ENCODE assay signal across 15 mouse cellular contexts in the genomic region with DNA sequence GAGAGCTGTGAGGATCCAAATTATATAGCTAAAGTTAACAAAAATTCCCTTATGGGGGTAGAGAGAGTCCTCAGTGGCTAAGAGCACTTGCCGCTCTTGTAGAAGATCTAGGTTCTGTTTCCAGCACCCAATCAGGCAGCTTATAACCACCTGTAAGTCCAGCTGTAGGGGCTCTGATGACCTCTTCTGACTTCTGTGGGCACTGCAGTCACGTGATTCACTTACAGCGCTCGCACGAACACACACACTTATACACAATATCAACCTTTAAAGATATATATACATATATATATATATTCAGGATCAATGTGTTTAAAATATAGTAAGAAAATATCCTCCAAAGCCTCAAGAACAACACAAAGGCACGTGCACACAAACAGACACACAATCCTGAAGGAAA.
"Had no signal": no experiment of that assay in that cellular context is flagged by ENCODE, and none has a peak within 500 bp of the region (broad histone marks: within the 10 kb centered on the region; RNA-seq: fewer than 3 reads in every experiment).

No protein-coding gene starts in this region.

- H3K36me3 ChIP-seq: lung, embryonic 15.5 days; midbrain, embryonic 13.5 days; midbrain, embryonic 15.5 days; neural tube, embryonic 12.5 days had no signal

- H3K4me3 ChIP-seq: lung, embryonic 15.5 days; megakaryocyte, embryonic 14.5 days; midbrain, embryonic 13.5 days; midbrain, embryonic 15.5 days; neural tube, embryonic 12.5 days had no signal

- H3K4me1 ChIP-seq: lung, embryonic 15.5 days; midbrain, embryonic 13.5 days; midbrain, embryonic 15.5 days; neural tube, embryonic 12.5 days had no signal

- H3K27me3 ChIP-seq: lung, embryonic 15.5 days; midbrain, embryonic 13.5 days; midbrain, embryonic 15.5 days; neural tube, embryonic 12.5 days had no signal

- H3K9ac ChIP-seq: lung, embryonic 15.5 days; midbrain, embryonic 13.5 days; midbrain, embryonic 15.5 days; neural tube, embryonic 12.5 days had no signal

- H3K27ac ChIP-seq: lung, embryonic 15.5 days; macrophage; midbrain, embryonic 13.5 days; midbrain, embryonic 15.5 days; neural tube, embryonic 12.5 days had no signal

- H3K9me3 ChIP-seq: lung, embryonic 15.5 days; megakaryocyte, embryonic 14.5 days; midbrain, embryonic 13.5 days; midbrain, embryonic 15.5 days; neural tube, embryonic 12.5 days had no signal

- DNase-seq: lung, adult 2 months; lung, postnatal 14 days; lung, postnatal 36 days; right cerebral cortex, postnatal 25 days; right cerebral cortex, postnatal 4 days; spleen, adult 18-20 months; thymus, adult 2 months; thymus, postnatal 25 days; thymus, postnatal 4 days had no signal
